Mouse (Mus musculus) MEL (cell line): Measurements from ENCODE around the gene Prtn3. TPM values are rescaled to one million over a fixed set of nuclear protein-coding genes. Genes with fewer than 3 reads are reported as not detected.
A peak's percentile ranks its signal among the peaks of the same experiment; 100 is the strongest.

ENCODE experiments used
- DNase-seq: peaks from one replicate; pipeline ENCODE4 v3.0.0; 2011; ENCODE audit warnings: low read depth, low spot score
- H3K27ac ChIP-seq: 2 replicates; pipeline ENCODE4 v1.5.1; 2012; ENCODE audit warnings: low read depth, mild to moderate bottlenecking, control low read depth, low read length, moderate library complexity; ENCODE audit not compliant: control insufficient read depth
- H3K27me3 ChIP-seq, 2 experiments: fragments of 150-350 bp in 1 of 2; sonication (generic) in 1 of 2; 2 replicates each; pipeline ENCODE4 v1.6.1; 2012; ENCODE audit warnings: low read length in 2 of 2, mild to moderate bottlenecking in 2 of 2, improper control_type of control experiment in 1 of 2, moderate library complexity in 1 of 2; ENCODE audit not compliant: insufficient read depth in 2 of 2, control insufficient read depth in 1 of 2
- H3K36me3 ChIP-seq, 2 experiments: 2 replicates each; pipeline ENCODE4 v1.6.1; 2012 to 2014; ENCODE audit warnings: low read length in 2 of 2, improper control_type of control experiment in 1 of 2, inconsistent platforms in 1 of 2, mild to moderate bottlenecking in 1 of 2; ENCODE audit not compliant: insufficient read depth in 2 of 2, control insufficient read depth in 1 of 2
- H3K4me1 ChIP-seq, 2 experiments: fragments of 150-350 bp in 1 of 2; sonication (generic) in 1 of 2; 2 replicates each; pipeline ENCODE4 v1.6.1; 2012; ENCODE audit warnings: low read length in 2 of 2, improper control_type of control experiment in 1 of 2, mild to moderate bottlenecking in 1 of 2; ENCODE audit not compliant: insufficient read depth in 2 of 2, control insufficient read depth in 1 of 2
- H3K4me3 ChIP-seq, 2 experiments: fragments of 150-350 bp in 1 of 2; sonication (generic) in 1 of 2; 2 replicates each; pipeline ENCODE4 v1.5.1; 2012; ENCODE audit warnings: low read depth in 2 of 2, low read length in 2 of 2, mild to moderate bottlenecking in 2 of 2, moderate library complexity in 2 of 2, control low read depth in 1 of 2, improper control_type of control experiment in 1 of 2; ENCODE audit not compliant: control insufficient read depth in 1 of 2, insufficient read depth in 1 of 2
- H3K79me2 ChIP-seq: 2 replicates; pipeline ENCODE4 v1.6.1; 2012; ENCODE audit warnings: mild to moderate bottlenecking, low read length, moderate library complexity; ENCODE audit not compliant: control insufficient read depth, poor library complexity, insufficient read depth
- H3K9ac ChIP-seq: 2 replicates; pipeline ENCODE4 v1.6.1; 2012; ENCODE audit warnings: low read depth, mild to moderate bottlenecking, control low read depth, low read length, moderate library complexity; ENCODE audit not compliant: control insufficient read depth, poor library complexity, severe bottlenecking
- H3K9me3 ChIP-seq: fragments of 150-350 bp; sonication (generic); replicated peaks from 2 replicates; pipeline ENCODE4 v1.6.1; 2012; ENCODE audit warnings: mild to moderate bottlenecking, low read length, improper control_type of control experiment, moderate library complexity; ENCODE audit not compliant: insufficient read depth
- BHLHE40 ChIP-seq: IDR thresholded peaks from 2 replicates; pipeline ENCODE4 v1.6.1; 2012; ENCODE audit warnings: low read depth, mild to moderate bottlenecking, inconsistent platforms, low read length, improper control_type of control experiment, borderline replicate concordance
- CHD1 ChIP-seq: IDR thresholded peaks from 2 replicates; pipeline ENCODE4 v1.6.1; 2012; ENCODE audit warnings: low read depth, mild to moderate bottlenecking, inconsistent platforms, low read length, improper control_type of control experiment
- CTCF ChIP-seq, 3 experiments: IDR thresholded peaks in 2 of 3; conservative IDR thresholded peaks in 1 of 3; 2 replicates each; pipeline ENCODE4 v1.5.1; 2011 to 2012; ENCODE audit warnings: low read length in 3 of 3, low read depth in 2 of 3, mild to moderate bottlenecking in 2 of 3, improper control_type of control experiment in 1 of 3, inconsistent platforms in 1 of 3, mixed read lengths in 1 of 3, moderate library complexity in 1 of 3; ENCODE audit not compliant: control insufficient read depth in 1 of 3, insufficient read depth in 1 of 3, poor library complexity in 1 of 3, severe bottlenecking in 1 of 3
- ELF1 ChIP-seq: IDR thresholded peaks from 2 replicates; pipeline ENCODE4 v1.6.1; 2014; ENCODE audit warnings: low read depth, mild to moderate bottlenecking, inconsistent platforms, low read length, improper control_type of control experiment, moderate library complexity
- ETS1 ChIP-seq: IDR thresholded peaks from 2 replicates; pipeline ENCODE4 v1.6.1; 2012; ENCODE audit warnings: low read depth, mild to moderate bottlenecking, inconsistent platforms, low read length, improper control_type of control experiment, moderate library complexity
- GATA1 ChIP-seq: IDR thresholded peaks from 2 replicates; pipeline ENCODE4 v1.6.1; 2011; ENCODE audit warnings: low read depth, low read length, improper control_type of control experiment
- HCFC1 ChIP-seq: IDR thresholded peaks from 2 replicates; pipeline ENCODE4 v1.6.1; 2012; ENCODE audit warnings: low read depth, mild to moderate bottlenecking, inconsistent platforms, low read length, improper control_type of control experiment, moderate library complexity
- JUND ChIP-seq: IDR thresholded peaks from 2 replicates; pipeline ENCODE4 v1.6.1; 2011; ENCODE audit warnings: low read depth, mild to moderate bottlenecking, improper control_type of control experiment, low read length
- MAFK ChIP-seq: IDR thresholded peaks from 2 replicates; pipeline ENCODE4 v1.6.1; 2011; ENCODE audit warnings: low read depth, mild to moderate bottlenecking, low read length, improper control_type of control experiment, borderline replicate concordance
- MAX ChIP-seq: IDR thresholded peaks from 2 replicates; pipeline ENCODE4 v1.6.1; 2011; ENCODE audit warnings: low read length, improper control_type of control experiment
- MAZ ChIP-seq: IDR thresholded peaks from 2 replicates; pipeline ENCODE4 v1.6.1; 2012; ENCODE audit warnings: low read depth, mild to moderate bottlenecking, inconsistent platforms, low read length, improper control_type of control experiment
- MXI1 ChIP-seq: IDR thresholded peaks from 2 replicates; pipeline ENCODE4 v1.6.1; 2011; ENCODE audit warnings: mild to moderate bottlenecking, low read depth, low read length, improper control_type of control experiment
- MYB ChIP-seq: IDR thresholded peaks from 2 replicates; pipeline ENCODE4 v1.6.1; 2011; ENCODE audit warnings: mild to moderate bottlenecking, low read depth, low read length, improper control_type of control experiment
- MYC ChIP-seq: IDR thresholded peaks from 2 replicates; pipeline ENCODE4 v1.6.1; 2011; ENCODE audit warnings: low read depth, mild to moderate bottlenecking, low read length, improper control_type of control experiment, moderate library complexity
- NELFE ChIP-seq: IDR thresholded peaks from 2 replicates; pipeline ENCODE4 v1.6.1; 2011; ENCODE audit warnings: low read depth, low read length, improper control_type of control experiment
- NRF1 ChIP-seq: IDR thresholded peaks from 2 replicates; pipeline ENCODE4 v1.6.1; 2014; ENCODE audit warnings: low read depth, mild to moderate bottlenecking, inconsistent platforms, low read length, improper control_type of control experiment, moderate library complexity; ENCODE audit not compliant: poor library complexity, insufficient read depth, severe bottlenecking
- POLR2A ChIP-seq, 2 experiments: IDR thresholded peaks; 2 replicates each; pipeline ENCODE4 v1.6.1; 2011 to 2012; ENCODE audit warnings: low read length in 2 of 2, mild to moderate bottlenecking in 2 of 2, control low read depth in 1 of 2, improper control_type of control experiment in 1 of 2, low read depth in 1 of 2, moderate library complexity in 1 of 2; ENCODE audit not compliant: control insufficient read depth in 1 of 2, insufficient read depth in 1 of 2, poor library complexity in 1 of 2
- POLR2AphosphoS5 ChIP-seq: IDR thresholded peaks from 2 replicates; pipeline ENCODE4 v1.6.1; 2012; ENCODE audit warnings: low read depth, borderline replicate concordance, mild to moderate bottlenecking, inconsistent platforms, low read length, moderate library complexity, mixed read lengths
- SIN3A ChIP-seq: IDR thresholded peaks from 2 replicates; pipeline ENCODE4 v1.6.1; 2012; ENCODE audit warnings: low read length, improper control_type of control experiment, inconsistent platforms
- SMC3 ChIP-seq: IDR thresholded peaks from 2 replicates; pipeline ENCODE4 v1.6.1; 2011; ENCODE audit warnings: low read depth, low read length, improper control_type of control experiment
- TAL1 ChIP-seq: IDR thresholded peaks from 2 replicates; pipeline ENCODE4 v1.6.1; 2012; ENCODE audit warnings: mild to moderate bottlenecking, inconsistent platforms, low read length, moderate library complexity, mixed read lengths
- TBP ChIP-seq: IDR thresholded peaks from 2 replicates; pipeline ENCODE4 v1.8.0; 2011; ENCODE audit warnings: low read depth, low read length, improper control_type of control experiment
- TCF12 ChIP-seq: IDR thresholded peaks from 2 replicates; pipeline ENCODE4 v1.6.1; 2014; ENCODE audit warnings: low read depth, mild to moderate bottlenecking, inconsistent platforms, low read length, improper control_type of control experiment, moderate library complexity
- USF2 ChIP-seq, 2 experiments: IDR thresholded peaks; 2 replicates each; pipeline ENCODE4 v1.6.1; 2011 to 2012; ENCODE audit warnings: improper control_type of control experiment in 2 of 2, low read length in 2 of 2, borderline replicate concordance in 1 of 2, inconsistent platforms in 1 of 2, low read depth in 1 of 2, mild to moderate bottlenecking in 1 of 2; ENCODE audit not compliant: insufficient read depth in 1 of 2
- ZKSCAN1 ChIP-seq: IDR thresholded peaks from 2 replicates; pipeline ENCODE4 v1.6.1; 2012; ENCODE audit warnings: low read depth, mild to moderate bottlenecking, inconsistent platforms, low read length, improper control_type of control experiment, moderate library complexity
- polyA plus RNA-seq, 2 experiments: library from polyadenylated mRNA; stranded (reverse) in 1 of 2; unstranded in 1 of 2; fragments of >175 nt in 1 of 2; fragments of >200 nt in 1 of 2; gene quantifications; 2 replicates each; pipeline versions ENCODE4 v1.2.1 to v1.2.4; 2012; ENCODE audit warnings: low replicate concordance in 2 of 2, low read depth in 1 of 2; ENCODE audit not compliant: insufficient read length in 2 of 2, insufficient read depth in 1 of 2, missing spikeins in 1 of 2
- total RNA-seq: library from RNA; depleted of rRNA; stranded (reverse); fragments of 300-350 nt; gene quantifications from 2 replicates; pipeline ENCODE4 v1.2.3, GENCODE M21; 2012

Gene Prtn3
- total and polyA plus RNA-seq, 3 experiments, result 11.2 to 31.5 TPM; not detected in 1

GRCm38 (mm10) chr10:79880721-79881120 is 6.4 kb downstream of the Prtn3 start:
- no peak overlapping the region for H3K27ac ChIP-seq
- H3K9me3 ChIP-seq, result no peaks in the 10 kb centered on the region
- H3K27me3 ChIP-seq, result no peaks in the 10 kb centered on the region
- peaks cover 0 to 19% of the 10 kb centered on the region in 2 experiments; a peak in 2 of 4 replicates for H3K36me3 ChIP-seq
- TF ChIP-seq NRF1 (no peak), MAX (0 out of 2 replicates have a peak, but pooled peaks have one; percentile 30), MXI1 (peak; percentile 37; the same call in 1 of the 2 replicates), TBP (no peak), GATA1 (no peak), POLR2AphosphoS5 (no peak), SIN3A (peak; percentile 65; the same call in 1 of the 2 replicates), CHD1 (no peak)
- peaks cover 12 to 47% of the 10 kb centered on the region in 2 experiments; a peak in 3 of 4 replicates for H3K4me1 ChIP-seq
- H3K4me3 ChIP-seq, result peak overlapping the region; percentile 63 to 85
- H3K79me2 ChIP-seq, result no peaks in the 10 kb centered on the region
- DNase-seq, result peak; percentile 74
- peak overlapping the region; percentile 51 for H3K9ac ChIP-seq

- no peak for TF ChIP-seq MYB
- peak in 1 of 2 experiments; percentile 45; a peak in 1 of 4 replicates for TF ChIP-seq POLR2A (IDR thresholded peaks at IDR 0.05; ENCODE audit: control insufficient read depth in 1 of 2, insufficient read depth in 1 of 2, low read depth in 1 of 2, low read length in 2 of 2, poor library complexity in 1 of 2)
- TF ChIP-seq MXI1, result peak; percentile 66
- no peak for TF ChIP-seq SMC3
- TF ChIP-seq ZKSCAN1, result no peak
- no peak for TF ChIP-seq JUND
- no peak for TF ChIP-seq TAL1
- TF ChIP-seq CTCF (IDR thresholded peaks at IDR 0.05 in 2 of 3, conservative IDR thresholded peaks at IDR 0.05 in 1 of 3; ENCODE audit: control insufficient read depth in 1 of 3, insufficient read depth in 1 of 3, low read depth in 2 of 3, low read length in 3 of 3, poor library complexity in 1 of 3, severe bottlenecking in 1 of 3), result no peak
- TF ChIP-seq TCF12, result no peak
- TF ChIP-seq BHLHE40, result no peak
- 0 out of 2 replicates have a peak, but pooled peaks have one; percentile 20 for TF ChIP-seq MAX
- TF ChIP-seq NELFE, result no peak; the same call in 1 of the 2 replicates
- no peak for TF ChIP-seq ELF1
- TF ChIP-seq HCFC1, result no peak
- no peak for TF ChIP-seq MAFK
- TF ChIP-seq USF2 (IDR thresholded peaks at IDR 0.05; ENCODE audit: borderline replicate concordance in 1 of 2, insufficient read depth in 1 of 2, low read depth in 1 of 2, low read length in 2 of 2), result no peak
- TF ChIP-seq SIN3A, result no peak
- TF ChIP-seq MYC, result no peak
- no peak for TF ChIP-seq CHD1
- no peak for TF ChIP-seq MAZ
- no peak for TF ChIP-seq ETS1
- Histone ChIP-seq H3K36me3 (peaks cover 0 to 11% of the 10 kb centered on the region in 2 experiments; a peak in 2 of 4 replicates), H3K9ac (peak overlapping the region; percentile 51), H3K27ac (0 out of 2 replicates have a peak overlapping the region, but pooled peaks have one; percentile 7), H3K4me1 (peaks cover 8 to 39% of the 10 kb centered on the region in 2 experiments; a peak in 3 of 4 replicates), H3K4me3 (peak overlapping the region; percentile 63 to 85), H3K9me3 (no peaks in the 10 kb centered on the region), H3K27me3 (no peaks in the 10 kb centered on the region), H3K79me2 (no peaks in the 10 kb centered on the region)
- peak; percentile 76 for DNase-seq
These were observed 7.7 kb downstream of the Prtn3 start for GRCm38 (mm10) chr10:79881981-79882380.
